Mouse (Mus musculus) neural tube, embryonic 10.5 days (tissue): Measurements from ENCODE around the gene Sulf2.
A peak's percentile ranks its signal among the peaks of the same experiment; 100 is the strongest.

Experiments used
- DNase-seq: peaks from one replicate; pipeline ENCODE4 v3.0.0-alpha.2; 2017; ENCODE audit warnings: low spot score; ENCODE audit errors: extremely low spot score

Sulf2 gene

GRCm38 (mm10) chr2:166062431-166062830 is 93.0 kb downstream of the Sulf2 start:
- DNase-seq = no peak

GRCm38 (mm10) chr2:166062008-166062407 is 93.5 kb downstream of the Sulf2 start:
- DNase-seq = no peak

GRCm38 (mm10) chr2:166059684-166060423 is 95.6 kb downstream of the Sulf2 start:
- peak; percentile 49 for DNase-seq

GRCm38 (mm10) chr2:166054002-166054539 is 101.4 kb downstream of the Sulf2 start:
- no peak for DNase-seq

GRCm38 (mm10) chr2:166051966-166052365 is 103.5 kb downstream of the Sulf2 start:
- no peak for DNase-seq

- DNase-seq = no peak
These were observed 104.0 kb downstream of the Sulf2 start for GRCm38 (mm10) chr2:166051421-166051820.

- DNase-seq = no peak
These were observed 106.6 kb downstream of the Sulf2 start for GRCm38 (mm10) chr2:166048852-166049251.

- no peak for DNase-seq
These were observed 107.5 kb downstream of the Sulf2 start for GRCm38 (mm10) chr2:166047931-166048330.

GRCm38 (mm10) chr2:166045549-166046501 is 109.6 kb downstream of the Sulf2 start:
- peak; percentile 24 for DNase-seq

- DNase-seq = no peak
These were observed 110.5 kb downstream of the Sulf2 start for GRCm38 (mm10) chr2:166045006-166045405.

GRCm38 (mm10) chr2:166042542-166042941 is 112.9 kb downstream of the Sulf2 start:
- DNase-seq = no peak

GRCm38 (mm10) chr2:166039681-166040080 is 115.8 kb downstream of the Sulf2 start:
- no peak for DNase-seq

GRCm38 (mm10) chr2:166035725-166036124 is 119.7 kb downstream of the Sulf2 start:
- peak; percentile 23 for DNase-seq

GRCm38 (mm10) chr2:166034967-166035490 is 120.4 kb downstream of the Sulf2 start:
- no peak for DNase-seq

- no peak for DNase-seq
These were observed 122.8 kb downstream of the Sulf2 start for GRCm38 (mm10) chr2:166032628-166033027.

- peak; percentile 67 for DNase-seq
These were observed 124.1 kb downstream of the Sulf2 start for GRCm38 (mm10) chr2:166031120-166031929.

GRCm38 (mm10) chr2:166030256-166030995 is 125.0 kb downstream of the Sulf2 start:
- peak; percentile 57 for DNase-seq

- DNase-seq = no peak
These were observed 126.2 kb downstream of the Sulf2 start for GRCm38 (mm10) chr2:166029232-166029631.

GRCm38 (mm10) chr2:166027834-166028233 is 127.6 kb downstream of the Sulf2 start:
- no peak for DNase-seq

GRCm38 (mm10) chr2:166025943-166026342 is 129.5 kb downstream of the Sulf2 start:
- no peak for DNase-seq
